Mouse (Mus musculus): Measurements from ENCODE around the gene Gm17509. TPM values are rescaled to one million over a fixed set of nuclear protein-coding genes. Genes with fewer than 3 reads are reported as not detected.
A peak's percentile ranks its signal among the peaks of the same experiment; 100 is the strongest.

The Gm17509 gene
- polyA plus RNA-seq, 1 experiment from 2014 or later = 0.13 TPM

DNA sequence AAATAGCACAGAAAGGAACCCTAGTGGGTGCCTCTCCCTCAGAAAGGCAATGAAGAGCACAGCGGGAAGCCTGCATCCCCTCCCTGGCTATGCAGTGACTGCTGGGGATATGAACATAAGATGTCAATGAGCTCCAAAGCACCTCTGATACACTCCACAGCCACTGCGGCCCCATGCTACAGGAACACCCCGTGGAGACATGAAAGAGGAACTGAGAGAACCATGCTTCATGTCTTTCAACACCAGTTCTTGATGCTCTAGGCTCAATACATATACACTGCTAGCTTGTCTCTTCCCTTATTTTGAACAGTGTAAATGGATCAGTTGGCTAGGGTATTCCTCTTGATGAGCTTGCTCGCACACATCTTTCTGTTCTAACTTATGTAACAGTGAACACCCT is 16.2 kb upstream of the Gm17509 start:
- Histone ChIP-seq H3K9me3 (replicated peaks; ENCODE audit: low read length) (no peaks in the 10 kb centered on the region), H3K36me3 (ENCODE audit: insufficient read depth, low read length) (no peaks in the 10 kb centered on the region), H3K4me3 (replicated peaks; ENCODE audit: low read depth, low read length) (no peak overlapping the region), H3K9ac (ENCODE audit: low read depth, low read length) (no peak overlapping the region), H3K27ac (no peak overlapping the region), H3K4me2 (ENCODE audit: low read length) (no peak overlapping the region), H3K27me3 (ENCODE audit: insufficient read depth, low read length) (no peaks in the 10 kb centered on the region), H3K4me1 (replicated peaks; ENCODE audit: insufficient read depth, low read length) (no peaks in the 10 kb centered on the region)
- TF ChIP-seq CTCF (IDR thresholded peaks at IDR 0.05; ENCODE audit: low read depth) = no peak
- WGBS = 90% methylated on average over 4 of the region's 4 CpGs
- no peak for ATAC-seq (replicated peaks; ENCODE audit: low FRiP score, low read depth)
- no peak for DNase-seq (ENCODE audit: low spot score)

GRCm38 (mm10) chr13:117235530-117236212 is 14.8 kb upstream of the Gm17509 start:
- no peaks in the 10 kb centered on the region for H3K36me3 ChIP-seq (ENCODE audit: insufficient read depth, low read length)
- ATAC-seq (replicated peaks; ENCODE audit: low FRiP score, low read depth) (peak; percentile 91), DNase-seq (ENCODE audit: low spot score) (peak; percentile 70)
- 30% methylated on average over 11 of the region's 11 CpGs for WGBS
- no peak for TF ChIP-seq CTCF (IDR thresholded peaks at IDR 0.05; ENCODE audit: low read depth)
- H3K27me3 ChIP-seq (ENCODE audit: insufficient read depth, low read length) = no peaks in the 10 kb centered on the region
- no peaks in the 10 kb centered on the region for H3K9me3 ChIP-seq (replicated peaks; ENCODE audit: low read length)
- no peak overlapping the region for H3K9ac ChIP-seq (ENCODE audit: low read depth, low read length)
- no peak overlapping the region for H3K4me3 ChIP-seq (replicated peaks; ENCODE audit: low read depth, low read length)
- H3K4me1 ChIP-seq (replicated peaks; ENCODE audit: insufficient read depth, low read length) = no peaks in the 10 kb centered on the region
- H3K4me2 ChIP-seq (ENCODE audit: low read length) = no peak overlapping the region
- H3K27ac ChIP-seq = no peak overlapping the region

DNA sequence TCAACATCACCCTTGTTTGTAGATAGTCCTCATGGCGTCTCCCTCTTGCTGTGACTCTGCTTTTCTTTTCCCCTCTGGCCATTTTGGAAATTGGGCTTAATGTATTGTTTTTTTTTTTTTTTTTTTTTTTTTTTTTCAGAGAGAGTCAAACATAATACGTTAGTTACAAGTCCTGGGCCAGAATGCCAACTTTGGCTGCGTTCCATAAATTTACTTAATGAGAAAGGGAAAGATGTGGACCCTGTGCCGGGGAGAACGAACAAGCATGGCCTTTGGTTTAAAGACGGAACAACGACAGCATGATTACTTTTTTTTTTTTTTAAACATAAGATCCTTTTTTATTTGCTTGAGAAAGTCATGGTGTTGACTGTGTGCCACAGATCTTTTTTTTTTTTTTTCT is 13.6 kb upstream of the Gm17509 start:
- H3K27ac ChIP-seq = no peak overlapping the region
- no peak for TF ChIP-seq CTCF (IDR thresholded peaks at IDR 0.05; ENCODE audit: low read depth)
- no peak overlapping the region for H3K4me3 ChIP-seq (replicated peaks; ENCODE audit: low read depth, low read length)
- no peaks in the 10 kb centered on the region for H3K27me3 ChIP-seq (ENCODE audit: insufficient read depth, low read length)
- no peaks in the 10 kb centered on the region for H3K9me3 ChIP-seq (replicated peaks; ENCODE audit: low read length)
- 62% methylated on average over 7 of the region's 7 CpGs for WGBS
- DNase-seq (ENCODE audit: low spot score) = no peak
- H3K4me1 ChIP-seq (replicated peaks; ENCODE audit: insufficient read depth, low read length) = no peaks in the 10 kb centered on the region
- H3K4me2 ChIP-seq (ENCODE audit: low read length) = no peak overlapping the region
- ATAC-seq (replicated peaks; ENCODE audit: low FRiP score, low read depth) = no peak
- H3K36me3 ChIP-seq (ENCODE audit: insufficient read depth, low read length) = no peaks in the 10 kb centered on the region
- no peak overlapping the region for H3K9ac ChIP-seq (ENCODE audit: low read depth, low read length)

DNA sequence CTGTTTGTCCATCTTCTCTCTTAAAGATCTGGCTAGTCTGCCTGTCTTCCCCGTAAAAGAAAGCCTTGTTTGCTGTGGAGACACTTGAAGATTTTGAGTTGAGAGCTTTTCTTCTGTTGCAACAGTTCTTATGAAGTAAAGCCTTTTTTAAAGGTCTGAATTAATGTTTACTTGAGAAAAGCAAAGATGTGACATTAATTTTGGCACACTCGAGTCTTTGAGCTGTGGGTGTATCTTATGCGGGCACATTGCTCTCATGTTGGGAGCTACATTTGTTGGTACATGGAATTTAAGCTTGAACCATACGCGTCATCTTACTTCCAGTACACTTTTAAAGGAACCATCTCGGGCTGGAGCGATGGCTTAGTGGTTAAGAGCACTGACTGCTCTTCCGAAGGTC is 12.9 kb upstream of the Gm17509 start:
- H3K27ac ChIP-seq = peak overlapping the region; percentile 22; the same call in 1 of the 2 replicates
- no peaks in the 10 kb centered on the region for H3K9me3 ChIP-seq (replicated peaks; ENCODE audit: low read length)
- H3K4me3 ChIP-seq (replicated peaks; ENCODE audit: low read depth, low read length) = no peak overlapping the region
- DNase-seq (ENCODE audit: low spot score) (no peak), ATAC-seq (replicated peaks; ENCODE audit: low FRiP score, low read depth) (no peak)
- 91% methylated on average over 8 of the region's 8 CpGs for WGBS
- no peak overlapping the region for H3K9ac ChIP-seq (ENCODE audit: low read depth, low read length)
- no peaks in the 10 kb centered on the region for H3K4me1 ChIP-seq (replicated peaks; ENCODE audit: insufficient read depth, low read length)
- no peak overlapping the region for H3K4me2 ChIP-seq (ENCODE audit: low read length)
- H3K27me3 ChIP-seq (ENCODE audit: insufficient read depth, low read length) = no peaks in the 10 kb centered on the region
- TF ChIP-seq CTCF (IDR thresholded peaks at IDR 0.05; ENCODE audit: low read depth) = no peak
- no peaks in the 10 kb centered on the region for H3K36me3 ChIP-seq (ENCODE audit: insufficient read depth, low read length)

DNA sequence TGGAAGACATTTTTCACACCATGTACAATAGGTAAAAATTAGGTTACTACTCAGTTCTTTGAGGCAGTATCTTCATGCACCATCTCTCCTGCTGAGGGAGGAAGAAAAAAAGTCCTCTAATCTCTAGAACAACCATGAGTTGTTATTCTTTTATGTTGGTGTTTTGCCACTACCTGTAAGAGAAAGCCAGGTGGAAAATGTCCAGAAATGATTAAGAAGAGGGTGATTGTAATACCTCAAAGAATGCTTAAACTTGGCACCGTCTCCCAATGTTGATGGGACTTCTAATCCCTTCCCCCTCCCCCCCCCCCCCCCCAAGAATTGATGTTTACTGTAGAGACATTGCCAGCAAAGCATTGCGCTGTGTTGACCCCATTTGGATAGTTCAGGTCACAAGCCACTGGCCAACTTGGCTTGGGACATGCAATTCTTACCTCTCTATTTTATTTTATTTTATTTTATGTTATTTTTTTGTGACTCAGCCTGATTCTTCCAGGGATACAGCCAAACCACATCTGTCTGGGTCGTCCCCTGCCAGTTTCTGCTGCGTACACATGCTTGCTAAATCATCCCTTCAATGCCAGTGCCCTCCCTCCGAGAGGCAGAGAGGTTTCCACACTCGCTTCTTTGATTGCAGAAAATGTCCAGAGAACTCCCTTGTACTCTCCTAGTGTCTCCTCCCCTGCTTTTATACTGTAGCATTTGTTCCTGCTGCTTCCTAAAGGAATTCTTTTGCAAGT is 9.7 kb upstream of the Gm17509 start:
- Histone ChIP-seq H3K4me1 (replicated peaks; ENCODE audit: insufficient read depth, low read length) (no peaks in the 10 kb centered on the region), H3K27me3 (ENCODE audit: insufficient read depth, low read length) (no peaks in the 10 kb centered on the region), H3K4me2 (ENCODE audit: low read length) (no peak overlapping the region), H3K27ac (no peak overlapping the region), H3K4me3 (replicated peaks; ENCODE audit: low read depth, low read length) (no peak overlapping the region), H3K9me3 (replicated peaks; ENCODE audit: low read length) (no peaks in the 10 kb centered on the region), H3K36me3 (ENCODE audit: insufficient read depth, low read length) (no peaks in the 10 kb centered on the region), H3K9ac (ENCODE audit: low read depth, low read length) (no peak overlapping the region)
- no peak for DNase-seq (ENCODE audit: low spot score)
- WGBS = 67% methylated on average over 6 of the region's 6 CpGs
- no peak for TF ChIP-seq CTCF (IDR thresholded peaks at IDR 0.05; ENCODE audit: low read depth)
- no peak for ATAC-seq (replicated peaks; ENCODE audit: low FRiP score, low read depth)

DNA sequence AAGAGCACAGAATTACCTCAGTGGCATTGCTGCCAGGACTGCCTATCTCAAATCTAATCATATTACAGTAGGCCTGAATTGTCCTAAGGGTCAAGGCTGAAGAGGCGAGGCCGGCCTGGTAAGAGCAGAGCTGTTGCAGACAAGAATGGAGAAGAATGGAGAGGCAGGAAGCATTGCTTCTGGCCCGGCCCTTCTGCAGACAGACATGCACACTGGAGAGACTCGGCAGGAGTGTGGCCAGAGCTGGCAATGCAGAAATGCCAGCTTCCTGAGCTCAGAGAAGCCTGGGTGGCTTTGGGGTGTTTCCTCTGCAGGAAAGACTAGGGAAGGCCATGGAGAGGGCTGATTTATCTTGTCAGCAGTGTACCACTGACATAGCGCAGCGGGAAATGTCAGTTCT is 4.7 kb upstream of the Gm17509 start:
- WGBS = 64% methylated on average over 6 of the region's 6 CpGs

More for the DNA sequence above, 4.7 kb upstream of the Gm17509 start:
- no peak for TF ChIP-seq CTCF (IDR thresholded peaks at IDR 0.05; ENCODE audit: low read depth)
- 0 out of 2 replicates have a peak, but pooled peaks cover 2% of the 10 kb centered on the region for H3K27me3 ChIP-seq (ENCODE audit: insufficient read depth, low read length)
- no peak overlapping the region for H3K27ac ChIP-seq
- H3K9me3 ChIP-seq (replicated peaks; ENCODE audit: low read length) = no peaks in the 10 kb centered on the region
- H3K36me3 ChIP-seq (ENCODE audit: insufficient read depth, low read length) = no peaks in the 10 kb centered on the region
- DNase-seq (ENCODE audit: low spot score) (no peak), ATAC-seq (replicated peaks; ENCODE audit: low FRiP score, low read depth) (no peak)
- no peak overlapping the region for H3K4me3 ChIP-seq (replicated peaks; ENCODE audit: low read depth, low read length)
- no peak overlapping the region for H3K9ac ChIP-seq (ENCODE audit: low read depth, low read length)
- no peaks in the 10 kb centered on the region for H3K4me1 ChIP-seq (replicated peaks; ENCODE audit: insufficient read depth, low read length)
- no peak overlapping the region for H3K4me2 ChIP-seq (ENCODE audit: low read length)

Measured in kidney, postnatal 0 days (tissue).